ENCODE assay signal across 12 mouse cellular contexts in the genomic region with DNA sequence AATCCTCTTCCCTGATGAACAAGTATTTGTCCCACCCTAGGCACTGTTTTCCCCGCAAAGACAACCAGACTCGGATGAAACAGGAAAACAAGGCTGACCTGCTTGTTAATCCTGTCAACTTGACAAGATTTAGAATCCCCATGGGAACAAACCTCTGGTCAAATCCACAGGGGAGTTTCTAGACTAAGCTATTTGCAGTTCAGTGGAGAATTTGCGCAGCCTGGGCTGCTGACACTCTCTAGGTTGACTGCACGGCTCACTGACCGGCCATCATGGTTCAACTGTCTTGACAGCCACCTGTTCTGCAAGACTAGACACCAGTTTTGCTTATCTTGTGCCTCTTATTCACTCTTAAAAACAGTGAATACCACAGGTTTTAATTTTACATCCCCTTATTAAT. TPM values are rescaled to one million over a fixed set of nuclear protein-coding genes. Genes with fewer than 3 reads are reported as not detected.
A peak's percentile ranks its signal among the peaks of the same experiment; 100 is the strongest.
DNase-seq lines count a peak whose midpoint lies in the region; ATAC-seq and TF ChIP-seq lines count a peak whose summit lies in the region.
"Had no signal": no experiment of that assay in that cellular context is flagged by ENCODE, and none has a peak within 500 bp of the region (broad histone marks: within the 10 kb centered on the region; RNA-seq: fewer than 3 reads in every experiment).

No protein-coding gene starts in this region.

- peak; percentile 35 for DNase-seq in cerebellum, adult 9-10 months
- no peak for DNase-seq in cerebellum, postnatal 14 days
- DNase-seq in ES-E14 (ENCODE audit: low read depth, low spot score), result no peak
- DNase-seq in kidney, adult 9 months, result peak; percentile 61
- DNase-seq in mesoderm, embryonic 11.5 days (ENCODE audit: low read depth, low spot score), result peak; percentile 58
- DNase-seq in right cerebral cortex, adult 18-20 months, result no peak
- DNase-seq in liver, embryonic 11.5 days (ENCODE audit: low spot score), result no peak
- no peak for DNase-seq in frontal cortex, postnatal 36 days (ENCODE audit: low spot score in 2 of 2)
- DNase-seq: heart, adult 11 months; lung, embryonic 14.5 days; thymus, postnatal 25 days had no signal

- H3K36me3 ChIP-seq in ES-E14 (ENCODE audit: control insufficient read depth, insufficient read depth, low read length, poor library complexity, severe bottlenecking), result no peaks in the 10 kb centered on the region
- no peaks in the 10 kb centered on the region for H3K36me3 ChIP-seq in liver, embryonic 11.5 days (ENCODE audit: control insufficient read depth, insufficient read depth, low read length)

- in situ Hi-C loops in ES-E14 (cut with MboI; ENCODE audit: low sequenced_read_pairs in 2 of 2, unreplicated experiment in 2 of 2), result no loop called here

- WGBS in liver, embryonic 11.5 days, result 87% methylated on average over 5 of the region's 5 CpGs

- H3K4me1 ChIP-seq in ES-E14 (ENCODE audit: control insufficient read depth in 2 of 2, insufficient read depth in 2 of 2, low read length in 2 of 2, poor library complexity in 1 of 2), result peaks cover 9 to 13% of the 10 kb centered on the region in 2 experiments; a peak in 2 of 4 replicates
- H3K4me1 ChIP-seq in liver, embryonic 11.5 days (replicated peaks; ENCODE audit: control insufficient read depth, insufficient read depth, low read length), result peaks cover 8% of the 10 kb centered on the region; the same call in 1 of the 2 replicates

- H3K27ac ChIP-seq in ES-E14 (ENCODE audit: insufficient read depth, low read depth, low read length, poor library complexity, severe bottlenecking), result peak overlapping the region; percentile 65
- no peak overlapping the region for H3K27ac ChIP-seq in liver, embryonic 11.5 days (ENCODE audit: low read depth, low read length)

- H3K4me2 ChIP-seq in liver, embryonic 11.5 days, result no peak overlapping the region

- ATAC-seq in liver, embryonic 11.5 days (replicated peaks; ENCODE audit: low FRiP score), result no peak
- ATAC-seq: activated CD4-positive, CD25-positive, alpha-beta regulatory T cell, adult 4 months had no signal

- H3K9me3 ChIP-seq in ES-E14 (ENCODE audit: control insufficient read depth, insufficient read depth, low read depth, low read length), result no peaks in the 10 kb centered on the region
- no peaks in the 10 kb centered on the region for H3K9me3 ChIP-seq in liver, embryonic 11.5 days (ENCODE audit: control insufficient read depth, low read length)

- peak overlapping the region in 1 of 2 experiments; percentile 32; a peak in 1 of 4 replicates for H3K4me3 ChIP-seq in ES-E14 (ENCODE audit: insufficient read depth in 1 of 2, low read depth in 1 of 2, low read length in 2 of 2, poor library complexity in 1 of 2, severe bottlenecking in 1 of 2)
- no peak overlapping the region for H3K4me3 ChIP-seq in liver, embryonic 11.5 days (ENCODE audit: low read depth, low read length)

- H3K9ac ChIP-seq in ES-E14 (ENCODE audit: insufficient read depth, low read depth, low read length, poor library complexity, severe bottlenecking), result peak overlapping the region; percentile 70; the same call in 1 of the 2 replicates
- no peak overlapping the region for H3K9ac ChIP-seq in liver, embryonic 11.5 days (ENCODE audit: low read depth, low read length)
- H3K9ac ChIP-seq: lung, embryonic 14.5 days had no signal

- H3K27me3 ChIP-seq in liver, embryonic 11.5 days (replicated peaks; ENCODE audit: control insufficient read depth, insufficient read depth, low read length), result no peaks in the 10 kb centered on the region

TF ChIP-seq in ES-E14, 5 proteins besides CTCF, POLR2A, EP300 and RAD21:
- TF ChIP-seq ZNF384 (IDR thresholded peaks at IDR 0.05; ENCODE audit: low read depth, low read length), result no peak
- no peak for TF ChIP-seq HCFC1 (IDR thresholded peaks at IDR 0.05; ENCODE audit: borderline replicate concordance, insufficient read depth, low read length)
- TF ChIP-seq ZC3H11A (IDR thresholded peaks at IDR 0.05; ENCODE audit: borderline replicate concordance, low read depth, low read length), result no peak
- no peak for TF ChIP-seq CHD2 (IDR thresholded peaks at IDR 0.05; ENCODE audit: low read depth, low read length)
- no peak for TF ChIP-seq MAFK (IDR thresholded peaks at IDR 0.05; ENCODE audit: insufficient read depth, low read depth, low read length)

RNA-seq across cellular contexts. Expression of a gene that starts 1.0 kb away (rescaled TPM):
- total RNA-seq in ES-E14 (2012; rRNA removed), result 90.3 and 98.4 TPM in 2 replicates
- 37.0 and 37.6 TPM in 2 replicates for polyA plus RNA-seq in liver, embryonic 11.5 days (2014; fragmentation: Nextera tagmentation; extraction: Ambion mirVana)

RNA-seq across cellular contexts. Expression of a gene that starts 52.8 kb away (rescaled TPM):
- total RNA-seq in ES-E14 (2012; rRNA removed), result 39.5 and 44.2 TPM in 2 replicates
- 86.3 and 96.0 TPM in 2 replicates for polyA plus RNA-seq in liver, embryonic 11.5 days (2014; fragmentation: Nextera tagmentation; extraction: Ambion mirVana)

Comparison
In these comparisons a context has a peak if more than half of its experiments do, and no peak if none do; other contexts are left out.
1. DNase-seq: peak in cerebellum, adult 9-10 months (single experiment), kidney, adult 9 months (single experiment) and mesoderm, embryonic 11.5 days (single experiment); none in cerebellum, postnatal 14 days (0 of 2), ES-E14 (single experiment), right cerebral cortex, adult 18-20 months (single experiment), liver, embryonic 11.5 days (single experiment) and frontal cortex, postnatal 36 days (0 of 2).